Mouse (Mus musculus) ovary, adult 18-20 months (tissue): ENCODE results near the gene Rtn4.
"Not testable (repeated sequence)": the region's sequence is repeated elsewhere in the genome, so short reads cannot be mapped to it uniquely, and the experiment has no call there.

Source experiments
- DNase-seq: peaks from one replicate; pipeline ENCODE4 v3.0.0; 2022; ENCODE audit warnings: low spot score, mixed read lengths

The Rtn4 gene

DNA sequence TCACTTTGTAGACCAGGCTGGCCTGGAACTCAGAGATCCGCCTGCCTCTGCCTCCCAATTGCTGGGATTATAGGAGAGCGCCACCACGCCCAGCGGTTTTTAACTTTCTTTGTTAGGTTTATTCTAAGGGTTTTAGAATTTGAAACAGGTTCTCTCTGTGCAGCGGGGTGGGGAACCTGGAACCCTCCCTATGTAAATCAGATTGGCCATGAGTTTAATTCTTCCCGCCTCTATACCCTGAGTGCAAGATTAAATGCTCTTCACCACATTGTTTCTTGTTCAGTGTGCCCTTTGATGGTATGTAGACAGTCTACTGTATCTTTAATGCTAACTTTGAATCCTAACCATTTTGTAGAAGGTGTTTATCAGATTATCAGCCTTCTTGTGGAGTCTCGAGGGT, 21.4 kb downstream of the Rtn4 start:
- no peak for DNase-seq

DNA sequence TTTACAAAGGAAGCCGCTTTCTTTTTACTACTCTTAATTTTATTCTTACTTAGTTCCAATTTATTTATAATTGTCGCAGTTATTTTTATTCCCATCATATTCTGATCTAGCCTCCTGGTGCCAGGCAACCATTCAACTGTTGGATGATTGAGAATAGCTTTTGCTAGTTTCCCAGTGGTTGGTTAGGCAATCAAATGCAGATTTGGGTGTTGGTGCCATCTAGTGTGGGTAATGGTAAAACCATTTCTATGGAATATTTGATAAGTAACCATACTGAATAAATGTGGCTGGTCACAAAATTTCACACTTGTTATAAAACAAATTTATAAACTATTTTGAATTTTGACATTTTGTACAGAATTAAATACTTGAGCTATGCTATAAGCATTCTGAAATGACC, 22.0 kb downstream of the Rtn4 start:
- DNase-seq = no peak

DNA sequence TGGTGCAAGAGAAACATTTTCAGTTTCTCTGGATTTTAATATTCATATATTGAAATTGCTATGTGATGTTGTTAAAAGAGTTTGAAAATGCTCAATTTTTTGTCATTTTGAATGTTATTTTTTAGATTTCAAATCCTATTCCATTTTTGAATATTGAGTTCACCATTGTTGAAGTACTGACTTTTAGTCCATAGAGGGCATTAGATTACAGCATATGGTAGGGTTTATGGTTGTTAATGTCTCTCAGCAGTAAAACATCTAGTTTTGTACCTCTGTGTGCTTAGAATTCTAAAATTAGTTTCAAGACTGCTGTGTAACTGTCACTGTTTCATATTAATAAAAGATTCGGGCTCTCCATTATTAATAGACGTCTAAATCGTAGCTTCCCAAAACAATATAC, 22.8 kb downstream of the Rtn4 start:
- DNase-seq = no peak

DNA sequence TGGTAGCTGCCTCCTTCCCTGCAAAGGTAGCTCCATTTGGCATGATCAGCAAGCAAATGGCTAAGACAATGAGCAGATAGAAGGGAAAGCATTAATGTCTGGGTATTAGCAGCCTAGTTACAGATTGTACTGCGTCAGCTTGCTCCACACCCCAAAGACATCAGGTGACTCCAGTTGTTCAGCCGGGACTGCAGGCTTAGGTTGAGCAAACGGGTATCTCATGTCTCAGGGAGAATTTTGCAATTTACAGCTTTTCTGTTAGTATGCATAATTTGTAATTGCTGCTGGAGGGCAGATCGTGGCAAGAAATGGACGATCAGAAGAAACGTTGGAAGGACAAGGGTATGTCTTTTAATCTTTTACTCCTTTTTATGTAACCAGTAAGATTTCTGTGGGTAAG, 25.8 kb downstream of the Rtn4 start:
- DNase-seq = no peak

DNA sequence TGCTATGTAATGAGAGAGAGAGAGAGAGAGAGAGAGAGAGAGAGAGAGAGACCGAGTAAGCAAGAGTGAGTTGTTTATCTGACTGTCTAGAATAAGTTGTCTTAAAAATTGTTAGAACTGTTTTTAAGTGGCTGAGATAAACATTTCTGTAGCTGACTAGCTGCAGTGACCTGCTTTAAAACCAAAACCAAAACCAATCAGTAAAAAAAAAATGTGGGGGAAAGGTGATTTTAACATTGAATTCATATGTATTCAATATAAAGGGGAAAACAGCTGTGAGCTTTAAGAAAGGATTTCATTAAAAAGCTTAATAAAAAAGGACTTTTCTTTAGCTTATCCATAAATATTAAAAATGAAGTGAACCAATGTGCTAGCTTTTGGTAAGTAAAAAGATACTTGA, 26.9 kb downstream of the Rtn4 start:
- no peak for DNase-seq

DNA sequence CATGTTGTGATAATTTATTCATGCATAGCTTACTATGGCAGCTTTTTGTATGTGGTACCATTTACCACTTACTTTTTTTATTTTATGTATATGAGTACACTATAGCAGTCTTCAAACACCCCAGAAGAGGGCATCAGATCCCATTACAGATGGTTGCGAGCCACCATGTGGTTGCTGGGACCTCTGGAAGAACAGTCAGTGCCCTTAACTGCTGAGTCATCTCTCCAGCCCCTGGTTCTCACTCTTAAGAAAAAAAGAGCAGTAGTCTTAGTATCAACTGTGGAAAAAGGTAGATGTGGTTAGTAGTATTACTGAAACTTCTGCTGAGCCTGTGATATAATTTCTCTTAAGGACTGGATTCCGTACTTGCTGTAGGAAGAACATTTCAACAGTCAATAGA, 31.5 kb downstream of the Rtn4 start:
- DNase-seq = no peak

DNA sequence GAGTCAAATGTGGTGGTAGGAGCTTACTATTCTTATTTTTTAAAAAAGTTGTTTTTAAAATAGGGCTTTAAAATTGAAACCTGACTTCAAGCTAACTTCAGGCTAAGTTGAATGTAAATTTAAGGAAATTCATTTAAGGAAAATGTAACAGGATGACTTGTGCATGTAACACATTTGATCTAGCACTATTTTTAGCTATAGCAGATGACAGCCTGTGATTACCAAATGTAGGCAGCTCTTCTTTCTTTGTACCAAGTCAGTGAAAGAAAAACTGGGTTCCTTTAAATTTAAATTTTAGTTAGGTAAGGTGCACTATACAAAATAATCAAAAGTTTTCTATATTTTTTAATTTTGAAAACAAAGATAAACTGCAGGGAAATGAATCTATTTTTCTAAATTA, 32.4 kb downstream of the Rtn4 start:
- DNase-seq = no peak

DNA sequence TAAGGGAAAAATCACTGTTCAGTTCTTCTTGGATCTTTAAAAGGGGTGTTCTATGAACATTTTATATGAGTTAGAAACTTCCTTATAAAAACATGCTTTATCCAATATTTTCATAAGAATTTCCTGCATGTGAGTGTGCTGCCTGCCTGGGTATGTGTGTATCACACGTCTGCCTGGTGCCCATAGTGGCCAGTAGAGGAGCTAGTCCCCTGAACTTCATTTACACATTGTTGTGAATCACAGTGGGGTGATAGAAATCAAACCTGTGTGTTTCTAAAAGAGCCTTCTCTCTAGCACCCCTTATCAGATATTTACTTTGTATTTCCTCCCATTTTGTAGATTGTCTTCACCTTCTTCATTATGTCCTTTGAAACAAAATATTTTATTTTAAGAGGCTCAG, 32.9 kb downstream of the Rtn4 start:
- DNase-seq = no peak

DNA sequence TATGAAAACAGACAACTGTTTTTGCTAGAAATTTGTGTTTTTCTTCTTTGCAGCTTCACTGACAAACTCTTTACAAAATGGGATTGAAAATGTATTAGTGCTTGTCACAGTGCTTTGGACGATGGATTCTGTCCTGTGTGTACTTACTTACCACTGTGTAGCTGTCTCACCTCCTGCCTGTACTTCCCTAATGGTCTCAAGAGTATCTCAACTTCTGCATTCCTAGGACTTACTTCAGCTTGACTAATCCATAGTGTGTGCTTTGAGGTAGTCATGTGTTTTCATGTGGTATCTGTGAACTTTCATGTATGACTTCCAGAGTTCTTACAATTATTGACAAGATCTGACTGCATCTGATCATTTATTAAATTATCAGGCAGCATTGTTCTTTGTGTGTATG, 35.2 kb downstream of the Rtn4 start:
- no peak for DNase-seq

DNA sequence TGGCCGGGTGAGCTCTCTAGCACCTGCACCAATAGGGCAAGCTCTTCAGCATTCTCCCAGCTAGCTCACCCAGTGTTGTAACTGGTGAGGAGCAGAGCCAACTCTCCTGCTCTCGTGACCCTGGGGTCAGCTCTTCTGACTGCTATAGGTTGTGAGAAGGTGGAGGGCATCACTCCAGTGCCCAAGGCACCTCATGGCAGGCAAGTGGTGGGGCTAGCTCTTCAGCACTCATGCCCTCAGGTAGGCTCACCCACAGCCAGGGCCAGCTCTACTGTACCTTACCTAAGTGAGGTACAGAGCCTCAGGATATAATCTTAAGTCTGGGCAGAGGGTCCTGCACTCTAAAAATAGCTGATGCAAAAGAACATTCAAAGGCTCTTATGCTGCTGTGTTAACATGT, 47.0 kb downstream of the Rtn4 start:
- DNase-seq = no peak

DNA sequence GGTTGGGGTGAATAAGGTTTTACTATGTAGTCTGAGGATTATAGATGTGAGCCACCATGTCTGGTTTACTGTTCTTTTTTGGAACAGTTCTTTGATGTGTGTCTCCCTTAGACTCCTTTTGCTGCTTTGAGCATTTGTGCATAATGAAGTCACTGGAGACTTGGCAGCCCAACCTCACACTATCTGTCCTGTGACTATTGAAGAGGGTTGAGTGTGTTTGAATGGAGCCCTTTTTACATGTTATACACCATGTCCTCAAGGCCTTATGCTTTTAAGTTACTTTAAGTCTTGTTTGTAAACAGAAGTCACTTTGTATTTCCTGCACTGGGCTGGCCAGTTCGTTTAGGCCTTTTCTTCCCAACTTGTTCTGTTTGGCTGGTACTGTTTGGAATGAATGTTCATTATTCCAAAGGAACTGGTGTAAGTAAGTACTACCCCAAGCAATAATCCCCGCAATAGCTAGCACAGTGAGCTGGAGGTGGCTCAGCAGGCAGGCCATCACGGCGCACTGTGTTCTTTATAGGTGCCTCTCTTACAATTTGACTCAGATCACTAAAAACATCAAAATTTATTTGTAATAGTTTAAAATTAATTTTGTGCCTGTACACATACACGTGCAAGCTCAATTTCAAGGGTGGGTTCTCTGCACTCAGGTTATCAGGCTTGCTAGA, 52.1 kb downstream of the Rtn4 start:
- DNase-seq = no peak

DNA sequence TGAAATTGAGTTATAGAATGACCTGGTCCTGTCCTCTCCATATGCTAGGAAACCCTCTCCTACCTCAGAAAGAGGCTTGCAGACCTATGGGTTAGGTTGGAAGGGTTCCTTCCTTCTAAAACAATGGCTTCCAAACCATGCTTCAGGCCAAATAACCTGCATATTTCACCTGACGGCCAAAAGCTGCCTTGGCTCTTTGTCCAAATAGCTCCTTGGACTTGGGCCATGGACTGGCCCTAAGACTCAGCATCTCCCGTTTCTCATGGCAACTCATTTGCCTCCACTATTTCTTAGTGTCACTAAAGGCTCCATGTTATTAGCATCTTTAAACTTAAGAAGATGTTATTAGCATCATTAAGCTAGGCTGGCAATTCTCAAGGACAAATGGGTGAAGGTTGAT, 52.8 kb downstream of the Rtn4 start:
- DNase-seq = no peak

DNA sequence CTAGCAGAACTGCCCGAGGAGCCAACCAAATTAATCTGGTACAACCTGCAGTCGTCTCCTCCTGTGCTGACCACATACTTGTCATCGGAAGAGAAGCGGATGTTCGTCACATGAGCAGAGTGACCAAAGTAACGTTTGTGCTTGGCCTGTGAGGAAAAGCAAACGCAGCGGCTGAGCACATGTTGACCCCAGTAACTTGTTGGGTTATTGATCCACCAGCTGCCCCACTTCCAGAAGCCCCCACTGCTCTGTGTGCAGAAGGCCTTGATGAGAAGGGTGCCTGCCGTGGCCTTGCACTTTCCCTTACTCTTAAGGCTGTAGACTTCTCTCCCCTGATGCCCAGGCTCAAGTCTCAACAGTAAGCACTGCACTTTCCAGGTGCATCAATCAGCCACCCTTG, 53.5 kb downstream of the Rtn4 start:
- DNase-seq = no peak

DNA sequence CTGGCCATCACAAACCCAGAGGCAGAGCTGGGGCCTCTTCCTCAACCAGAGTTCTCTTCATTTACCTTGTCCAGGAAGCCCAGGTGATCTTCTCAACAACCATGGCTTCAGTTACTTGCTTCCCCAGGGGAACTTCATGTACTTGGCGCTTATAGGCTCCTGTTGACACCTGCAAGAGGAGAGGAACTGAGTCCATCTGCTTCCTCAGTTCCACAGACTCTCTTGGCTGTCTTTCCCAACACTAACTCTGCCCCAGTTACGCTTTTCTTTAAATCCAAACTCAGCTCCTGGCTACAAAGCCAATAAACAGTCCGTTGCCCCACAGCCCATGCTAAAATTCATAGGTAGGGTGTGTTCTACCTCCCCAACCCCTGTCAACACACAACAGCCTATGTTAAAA, 54.6 kb downstream of the Rtn4 start:
- no peak for DNase-seq

DNA sequence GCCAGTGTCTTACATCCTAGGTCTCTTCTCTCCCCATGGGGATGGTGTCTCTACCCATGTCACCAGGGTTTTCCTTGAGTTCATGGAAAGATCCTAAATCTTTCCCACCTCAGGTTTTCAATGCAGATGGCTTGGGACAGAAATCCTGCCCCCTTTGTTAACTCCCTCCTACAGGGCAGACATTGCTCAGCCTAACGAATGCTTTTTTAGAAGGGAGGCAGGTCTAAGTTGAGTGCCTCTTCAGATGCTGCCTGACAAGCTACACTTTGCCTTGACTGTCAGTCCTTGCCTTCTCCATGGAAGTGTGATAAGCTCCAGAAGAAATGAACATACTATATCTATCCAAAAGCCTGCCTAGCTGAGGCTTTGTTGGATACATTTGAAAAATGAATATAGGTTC, 55.1 kb downstream of the Rtn4 start:
- no peak for DNase-seq

DNA sequence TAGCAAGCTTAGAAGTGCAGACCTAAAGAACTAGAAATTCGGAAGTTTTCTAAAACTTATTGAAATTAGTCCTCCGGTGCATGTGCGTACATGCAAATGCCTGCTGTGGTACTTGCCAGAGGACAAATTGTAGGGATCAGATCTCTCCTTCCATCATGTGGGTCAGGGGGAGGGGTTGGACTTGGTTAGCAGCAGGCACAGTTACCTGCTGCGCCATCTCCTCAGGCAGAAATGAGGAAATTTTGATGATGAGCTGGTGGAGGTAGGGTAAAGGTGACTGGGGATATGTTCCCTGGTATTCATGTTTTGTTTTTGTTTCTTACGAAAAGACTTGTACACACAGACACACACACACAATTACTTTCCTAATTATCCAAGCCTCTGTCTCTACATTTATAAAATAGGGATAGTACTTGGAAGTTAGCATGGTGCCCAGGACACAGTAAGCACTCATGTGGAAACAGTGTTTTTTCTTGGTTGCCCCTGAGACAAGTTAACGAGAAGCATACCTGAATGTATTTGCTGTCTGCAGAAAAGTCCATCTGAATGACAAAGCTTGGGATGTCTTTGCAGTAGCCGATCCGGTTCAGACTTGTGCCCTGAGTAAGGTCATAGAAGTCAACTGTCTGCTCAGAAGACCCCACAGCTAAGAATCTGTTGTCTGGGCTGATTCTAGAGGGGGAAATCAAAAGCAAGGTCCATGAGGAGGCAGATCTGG, 56.2 kb downstream of the Rtn4 start:
- no peak for DNase-seq

DNA sequence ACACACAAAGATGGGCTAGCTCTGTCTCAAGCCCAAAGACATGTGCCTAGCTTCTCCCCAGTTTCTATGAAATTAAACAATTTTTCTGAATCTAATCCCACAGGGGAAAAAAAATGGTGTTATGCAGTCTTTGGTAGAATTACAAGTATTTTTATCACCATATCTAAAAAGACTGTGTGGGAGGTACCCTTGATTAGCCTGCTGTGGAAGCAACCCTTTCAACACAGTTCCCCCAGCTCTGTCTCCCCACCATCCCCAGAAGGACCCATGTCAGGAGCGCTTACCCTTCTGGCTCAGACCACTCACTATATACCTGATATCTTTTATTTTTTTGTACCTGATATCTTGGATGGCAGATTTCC, 56.7 kb downstream of the Rtn4 start:
- no peak for DNase-seq

DNA sequence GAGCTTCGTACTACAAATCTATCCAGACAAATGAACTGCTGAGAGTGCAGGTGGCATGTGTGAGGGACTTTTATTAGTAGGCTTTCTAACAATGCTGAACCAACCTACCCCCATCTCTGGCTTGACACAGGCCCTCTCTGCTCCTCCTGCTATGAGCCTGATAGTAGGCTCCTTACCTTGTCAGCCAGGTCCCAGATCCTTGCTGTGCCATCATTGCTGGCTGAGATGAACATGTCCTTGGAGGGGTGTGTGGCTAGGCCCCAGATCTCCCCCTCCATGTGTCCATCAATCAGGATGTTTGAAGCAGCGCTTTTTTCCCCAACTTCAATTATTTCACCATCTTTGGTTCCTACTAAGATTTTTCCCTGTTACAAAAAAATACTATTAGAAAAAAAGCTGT, 58.3 kb downstream of the Rtn4 start:
- no peak for DNase-seq

DNA sequence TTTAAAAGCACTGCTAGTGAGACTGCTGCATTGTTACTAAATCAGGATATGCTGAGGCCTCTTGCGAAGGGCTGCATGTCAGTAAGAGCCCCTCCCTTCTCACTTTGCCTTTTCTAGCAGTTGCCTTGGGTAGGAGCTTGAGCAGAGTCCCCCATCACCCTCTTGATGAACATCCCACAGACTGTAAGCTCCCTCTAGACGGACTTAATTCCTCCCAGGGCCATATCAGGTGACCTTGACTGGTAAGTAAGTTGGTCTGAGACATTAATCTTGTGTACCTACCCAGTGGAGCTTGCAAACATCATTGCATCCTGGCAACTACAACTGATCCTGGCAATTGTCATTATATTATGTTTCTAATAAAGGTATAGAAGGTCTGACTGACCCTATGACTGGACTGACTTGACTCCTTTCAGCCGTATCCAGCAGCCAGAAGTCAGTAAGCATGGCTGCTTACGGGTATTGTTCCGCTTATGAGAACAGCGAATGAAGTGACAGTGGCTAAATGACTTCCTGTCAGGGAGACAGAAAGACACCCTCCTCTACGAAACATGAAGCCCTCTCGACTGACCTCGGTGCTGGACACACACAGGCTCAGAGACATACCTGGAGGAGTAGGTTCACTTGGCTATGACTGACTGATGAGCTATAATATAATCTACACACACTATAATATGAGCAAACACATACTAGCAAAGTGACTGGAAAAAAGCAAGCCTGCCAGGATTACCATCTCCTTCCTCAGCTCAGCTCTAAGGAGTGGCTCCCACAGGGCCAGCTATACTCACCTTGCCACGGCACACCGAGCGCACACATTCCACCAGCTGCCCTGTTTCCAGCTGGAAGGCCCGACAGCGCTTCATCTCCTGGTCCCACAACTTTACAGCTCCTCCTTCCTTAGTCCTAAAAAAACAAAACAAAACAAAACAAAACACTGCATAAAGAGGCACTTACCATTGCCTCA, 59.2 kb downstream of the Rtn4 start:
- no peak for DNase-seq

DNA sequence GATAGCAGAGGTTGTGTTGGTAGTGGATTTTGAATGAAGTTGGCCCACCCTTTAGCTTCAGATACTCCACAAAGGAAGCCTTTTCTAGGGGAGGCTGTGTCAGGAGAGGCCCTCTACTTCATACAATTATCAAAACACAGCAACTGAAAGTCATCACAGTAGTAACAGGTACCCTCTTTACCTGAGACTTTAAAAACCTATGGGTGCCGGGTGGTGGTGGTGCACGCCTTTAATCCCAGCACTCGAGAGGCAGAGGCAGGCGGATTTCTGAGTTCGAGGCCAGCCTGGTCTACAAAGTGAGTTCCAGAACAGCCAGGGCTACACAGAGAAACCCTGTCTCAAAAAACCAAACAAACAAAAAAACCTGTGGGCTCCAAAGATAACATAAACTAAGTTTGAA, 63.3 kb downstream of the Rtn4 start:
- DNase-seq = not testable (repeated sequence)

DNA sequence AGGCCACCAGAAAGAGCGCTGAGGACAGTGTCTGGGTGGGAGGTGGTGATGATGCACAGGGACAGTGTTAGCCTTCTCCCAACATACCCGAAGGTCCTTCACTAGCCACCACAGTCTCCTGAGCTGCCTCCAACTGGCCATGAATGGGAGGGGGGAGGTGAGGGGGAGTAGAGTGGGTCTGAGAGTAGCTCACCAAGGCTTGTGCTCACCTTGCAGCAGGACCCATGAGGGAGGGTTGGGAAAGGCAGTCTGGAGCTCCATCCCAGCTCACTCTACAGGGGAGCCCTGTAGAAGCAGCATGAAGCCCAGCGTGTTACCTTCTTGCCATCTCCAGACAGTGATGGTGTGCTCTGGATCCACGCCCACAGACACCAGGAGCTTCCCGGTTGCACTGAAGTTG, 65.9 kb downstream of the Rtn4 start:
- DNase-seq = no peak

DNA sequence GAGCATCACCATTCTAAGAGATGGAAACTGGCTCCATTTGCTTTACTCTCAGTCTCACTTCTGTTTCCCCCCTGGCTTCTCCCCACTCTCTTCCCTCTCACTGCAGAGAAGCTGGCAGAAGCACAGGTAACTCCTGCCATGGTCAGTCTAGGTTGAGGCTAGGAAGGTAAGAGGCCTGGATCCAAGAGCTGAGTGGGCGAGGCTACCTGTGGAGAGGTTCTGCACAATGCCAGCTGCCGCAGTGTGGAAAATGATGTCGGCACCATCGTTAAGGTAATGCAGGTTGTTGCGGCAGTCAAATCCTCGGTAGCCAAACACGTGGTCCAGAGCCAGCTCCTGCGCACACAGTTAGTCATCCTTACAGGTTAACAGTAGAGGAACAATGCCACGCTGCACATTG, 68.6 kb downstream of the Rtn4 start:
- DNase-seq = no peak

DNA sequence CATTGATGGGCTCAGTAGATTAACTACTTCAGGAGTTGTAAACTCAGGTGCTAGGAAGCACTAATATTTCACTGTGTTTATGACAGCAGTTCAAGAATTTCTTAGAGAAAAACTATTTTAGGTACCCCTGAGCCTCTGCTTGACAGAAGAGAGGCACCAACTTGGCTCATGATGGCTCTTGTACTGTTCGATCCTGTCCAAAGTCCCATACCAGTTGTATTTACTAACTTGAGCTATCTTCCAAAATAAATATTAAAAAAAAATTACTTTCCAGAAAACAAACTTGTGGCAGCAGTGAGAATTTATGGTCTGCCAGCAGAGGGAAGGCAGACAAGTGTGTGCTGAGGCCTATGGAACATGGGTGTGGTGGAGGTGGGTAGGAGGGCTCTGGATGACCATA, 70.0 kb downstream of the Rtn4 start:
- DNase-seq = no peak
